In the genomic region with DNA sequence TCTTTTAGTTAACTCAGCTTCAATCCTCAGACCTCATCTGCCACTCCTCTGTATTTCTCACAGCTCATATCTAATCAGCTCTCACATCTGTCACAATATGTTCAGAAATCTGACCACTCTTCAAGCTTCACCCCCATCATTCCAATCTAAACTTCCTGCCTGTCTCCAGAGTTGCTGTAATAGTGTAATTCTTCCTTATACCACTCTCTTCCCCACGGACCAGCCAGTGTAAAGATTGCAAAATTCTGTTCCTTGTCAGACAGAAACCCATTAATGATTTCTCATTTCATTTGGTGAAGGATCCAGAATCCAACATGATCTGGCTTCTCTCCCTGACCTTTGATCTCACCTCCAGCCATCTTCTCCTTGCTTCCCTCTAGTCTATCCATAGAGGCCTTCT, we compare ENCODE assay signal across 23 mouse cellular contexts.
"Had no signal": no experiment of that assay in that cellular context is flagged by ENCODE, and none has a peak within 500 bp of the region (broad histone marks: within the 10 kb centered on the region; RNA-seq: fewer than 3 reads in every experiment).

No protein-coding gene starts in this region.

- DNase-seq: forebrain, postnatal 0 days; gastrocnemius, postnatal 14 days; gastrocnemius, postnatal 36 days; heart, adult 18-20 months; heart, postnatal 14 days; heart, postnatal 36 days; kidney, adult 11 months; kidney, postnatal 14 days; kidney, postnatal 36 days; layer of hippocampus, adult 9-11 months; layer of hippocampus, postnatal 36 days; left cerebral cortex, postnatal 4 days had no signal

- H3K27ac ChIP-seq: heart, embryonic 10.5 days; heart, embryonic 13.5 days; heart, embryonic 15.5 days; hindbrain, embryonic 13.5 days; hindbrain, embryonic 15.5 days; hindbrain, postnatal 0 days; limb, embryonic 13.5 days; limb, embryonic 15.5 days; liver, embryonic 12.5 days; liver, embryonic 14.5 days had no signal

- H3K4me3 ChIP-seq: heart, embryonic 10.5 days; heart, embryonic 13.5 days; heart, embryonic 15.5 days; hindbrain, embryonic 13.5 days; hindbrain, embryonic 15.5 days; limb, embryonic 13.5 days; limb, embryonic 15.5 days; liver, embryonic 12.5 days had no signal

- H3K36me3 ChIP-seq: heart, embryonic 10.5 days; heart, embryonic 13.5 days; heart, embryonic 15.5 days; hindbrain, embryonic 13.5 days; hindbrain, embryonic 15.5 days; limb, embryonic 13.5 days; limb, embryonic 15.5 days; liver, embryonic 12.5 days had no signal

- ATAC-seq: forebrain, postnatal 0 days; hindbrain, postnatal 0 days; intestine, embryonic 16.5 days; liver, embryonic 12.5 days had no signal

- H3K9me3 ChIP-seq: heart, embryonic 10.5 days; heart, embryonic 13.5 days; heart, embryonic 15.5 days; hindbrain, embryonic 13.5 days; hindbrain, embryonic 15.5 days; limb, embryonic 13.5 days; limb, embryonic 15.5 days; liver, embryonic 12.5 days had no signal

- H3K4me1 ChIP-seq: heart, embryonic 10.5 days; heart, embryonic 13.5 days; heart, embryonic 15.5 days; hindbrain, embryonic 13.5 days; hindbrain, embryonic 15.5 days; limb, embryonic 13.5 days; limb, embryonic 15.5 days; liver, embryonic 12.5 days had no signal

- H3K27me3 ChIP-seq: heart, embryonic 13.5 days; heart, embryonic 15.5 days; hindbrain, embryonic 13.5 days; hindbrain, embryonic 15.5 days; limb, embryonic 13.5 days; limb, embryonic 15.5 days; liver, embryonic 12.5 days had no signal

- H3K9ac ChIP-seq: forebrain, postnatal 0 days; heart, embryonic 13.5 days; heart, embryonic 15.5 days; hindbrain, embryonic 13.5 days; hindbrain, embryonic 15.5 days; limb, embryonic 13.5 days; limb, embryonic 15.5 days; liver, embryonic 12.5 days; liver, embryonic 14.5 days had no signal

- H3K4me2 ChIP-seq: heart, embryonic 13.5 days; heart, embryonic 15.5 days; hindbrain, embryonic 13.5 days; hindbrain, embryonic 15.5 days; limb, embryonic 13.5 days; limb, embryonic 15.5 days; liver, embryonic 12.5 days had no signal
